Mouse (Mus musculus): ENCODE data around the gene Zyg11a.
"Not testable (repeated sequence)": the region's sequence is repeated elsewhere in the genome, so short reads cannot be mapped to it uniquely, and the experiment has no call there.

The Zyg11a gene

GRCm38 (mm10) chr4:108217332-108218179 is at the start of gene Zyg11a:
Gene Zyg11a, minus strand, starts transcription at chr4:108218048.
- DNase-seq: peak; percentile 18

- no peak for DNase-seq
Observed at GRCm38 (mm10) chr4:108265774-108266173, 47.9 kb upstream of the Zyg11a start.

GRCm38 (mm10) chr4:108253317-108253716 is 35.5 kb upstream of the Zyg11a start:
- peak; percentile 12 for DNase-seq

- no peak for DNase-seq
Observed at GRCm38 (mm10) chr4:108250501-108250900, 32.7 kb upstream of the Zyg11a start.

- no peak for DNase-seq
Observed at GRCm38 (mm10) chr4:108249314-108249713, 31.5 kb upstream of the Zyg11a start.

GRCm38 (mm10) chr4:108233654-108234053 is 15.8 kb upstream of the Zyg11a start:
- peak; percentile 25 for DNase-seq

- peak; percentile 26 for DNase-seq
Observed at GRCm38 (mm10) chr4:108225341-108225872, 7.6 kb upstream of the Zyg11a start.

- no peak for DNase-seq
Observed at GRCm38 (mm10) chr4:108222507-108222906, 4.7 kb upstream of the Zyg11a start.

- DNase-seq: no peak
Observed at GRCm38 (mm10) chr4:108219019-108219418, 1.2 kb upstream of the Zyg11a start.

- DNase-seq: no peak
Observed at GRCm38 (mm10) chr4:108213023-108213422, 4.8 kb downstream of the Zyg11a start.

- DNase-seq: no peak
Observed at GRCm38 (mm10) chr4:108204629-108205028, 13.2 kb downstream of the Zyg11a start.

- no peak for DNase-seq
Observed at GRCm38 (mm10) chr4:108199236-108199635, 18.6 kb downstream of the Zyg11a start.

- DNase-seq: no peak
Observed at GRCm38 (mm10) chr4:108196277-108196855, 21.5 kb downstream of the Zyg11a start.

GRCm38 (mm10) chr4:108192821-108193323 is 25.0 kb downstream of the Zyg11a start:
- no peak for DNase-seq

GRCm38 (mm10) chr4:108182278-108182677 is 35.6 kb downstream of the Zyg11a start:
- DNase-seq: no peak

- DNase-seq: no peak
Observed at GRCm38 (mm10) chr4:108168056-108168455, 49.8 kb downstream of the Zyg11a start.

GRCm38 (mm10) chr4:108166874-108167273 is 51.0 kb downstream of the Zyg11a start:
- DNase-seq: no peak

- DNase-seq: peak; percentile 66
Observed at GRCm38 (mm10) chr4:108165152-108165895, 52.5 kb downstream of the Zyg11a start, which contains the start of gene Echdc2. Gene Echdc2, plus strand, starts transcription at chr4:108165437.

GRCm38 (mm10) chr4:108163291-108163690 is 54.6 kb downstream of the Zyg11a start:
- DNase-seq: no peak

GRCm38 (mm10) chr4:108161936-108162335 is 55.9 kb downstream of the Zyg11a start:
- peak; percentile 53 for DNase-seq

- peak; percentile 74 for DNase-seq
Observed at GRCm38 (mm10) chr4:108155141-108155540, 62.7 kb downstream of the Zyg11a start.

- DNase-seq: not testable (repeated sequence)
Observed at GRCm38 (mm10) chr4:108145554-108145953, 72.3 kb downstream of the Zyg11a start.

GRCm38 (mm10) chr4:108144880-108145279 is 73.0 kb downstream of the Zyg11a start, which contains the start of gene Scp2:
Gene Scp2, minus strand, starts transcription at chr4:108144998.
- peak; percentile 82 for DNase-seq
